Mouse (Mus musculus) kidney, postnatal 4 days (tissue): ENCODE data around the gene Rgs12.

Source experiments
- DNase-seq, 2 experiments: peaks; one replicate each; pipeline ENCODE4 v3.0.0; 2021; ENCODE audit warnings: mixed read lengths in 2 of 2

Rgs12 gene

GRCm38 (mm10) chr5:34948861-34949760, at the start of gene Rgs12:
TSS of gene Rgs12 (plus strand) at chr5:34949445.
- peak; percentile 92 to 95 for DNase-seq

- no peak for DNase-seq
Observed at GRCm38 (mm10) chr5:34899787-34900469, 49.3 kb upstream of the Rgs12 start.

GRCm38 (mm10) chr5:34902371-34902770, 46.9 kb upstream of the Rgs12 start:
- DNase-seq, result no peak

GRCm38 (mm10) chr5:34902811-34903385, 46.3 kb upstream of the Rgs12 start:
- DNase-seq, result no peak

GRCm38 (mm10) chr5:34904412-34904811, 44.8 kb upstream of the Rgs12 start:
- no peak for DNase-seq

GRCm38 (mm10) chr5:34907230-34907629, 42.0 kb upstream of the Rgs12 start:
- no peak for DNase-seq

GRCm38 (mm10) chr5:34907910-34908725, 41.1 kb upstream of the Rgs12 start, which contains the start of gene Msantd1:
TSS of gene Msantd1 (plus strand) at chr5:34908012.
- no peak for DNase-seq

- DNase-seq, result no peak
Observed at GRCm38 (mm10) chr5:34908726-34909633, 40.3 kb upstream of the Rgs12 start.

GRCm38 (mm10) chr5:34909634-34910503, 39.4 kb upstream of the Rgs12 start:
- DNase-seq, result no peak

GRCm38 (mm10) chr5:34910504-34910815, 38.8 kb upstream of the Rgs12 start:
- DNase-seq, result no peak

GRCm38 (mm10) chr5:34915801-34916200, 33.4 kb upstream of the Rgs12 start:
- DNase-seq, result peak; percentile 87 to 88

GRCm38 (mm10) chr5:34917234-34917655, 32.0 kb upstream of the Rgs12 start:
- DNase-seq, result no peak

- DNase-seq, result no peak
Observed at GRCm38 (mm10) chr5:34918785-34919184, 30.5 kb upstream of the Rgs12 start.

- DNase-seq, result no peak
Observed at GRCm38 (mm10) chr5:34922531-34922930, 26.7 kb upstream of the Rgs12 start.

- DNase-seq, result no peak
Observed at GRCm38 (mm10) chr5:34923920-34924319, 25.3 kb upstream of the Rgs12 start.

- DNase-seq, result no peak
Observed at GRCm38 (mm10) chr5:34924519-34924918, 24.7 kb upstream of the Rgs12 start.

GRCm38 (mm10) chr5:34927648-34928047, 21.6 kb upstream of the Rgs12 start:
- no peak for DNase-seq

- no peak for DNase-seq
Observed at GRCm38 (mm10) chr5:34930151-34930975, 18.9 kb upstream of the Rgs12 start.

GRCm38 (mm10) chr5:34931091-34931490, 18.2 kb upstream of the Rgs12 start:
- no peak for DNase-seq
